Mouse (Mus musculus): ENCODE results near the gene Sphk1. TPM values are rescaled to one million over a fixed set of nuclear protein-coding genes. Genes with fewer than 3 reads are reported as not detected.
A peak's percentile ranks its signal among the peaks of the same experiment; 100 is the strongest.
"Not testable (repeated sequence)": the region's sequence is repeated elsewhere in the genome, so short reads cannot be mapped to it uniquely, and the experiment has no call there.

Sphk1 gene
- 2.0 and 2.6 TPM in 2 replicates for polyA plus RNA-seq (2015; fragmentation: Nextera tagmentation; extraction: Ambion mirVana)

GRCm38 (mm10) chr11:116530187-116531147 is at the start of gene Sphk1:
Sphk1 (plus strand) TSS chr11:116530925.
- no peaks in the 10 kb centered on the region for H3K36me3 ChIP-seq
- H3K27ac ChIP-seq (replicated peaks) = peak within 1 kb of the TSS; percentile 5
- no peak for ATAC-seq (ENCODE audit: extremely low read depth, insufficient number of reproducible peaks, low FRiP score, low TSS enrichment)
- peaks cover 72% of the 10 kb centered on the region for H3K27me3 ChIP-seq (replicated peaks)
- WGBS = 35% methylated on average over 11 of the region's 11 CpGs
- H3K4me3 ChIP-seq = peak within 1 kb of the TSS; percentile 59
- H3K4me1 ChIP-seq = peaks cover 42% of the 10 kb centered on the region
- peak within 1 kb of the TSS; percentile 80 for H3K9ac ChIP-seq
- H3K4me2 ChIP-seq = peak within 1 kb of the TSS; percentile 100
- H3K9me3 ChIP-seq = no peaks in the 10 kb centered on the region

- ATAC-seq (ENCODE audit: extremely low read depth, insufficient number of reproducible peaks, low FRiP score, low TSS enrichment) = no peak
- WGBS = 96% methylated on average over 8 of the region's 8 CpGs
- H3K4me2 ChIP-seq = no peak overlapping the region
- H3K27ac ChIP-seq (replicated peaks) = no peak overlapping the region
- no peaks in the 10 kb centered on the region for H3K9me3 ChIP-seq
- no peaks in the 10 kb centered on the region for H3K27me3 ChIP-seq (replicated peaks)
- no peak overlapping the region for H3K9ac ChIP-seq
- H3K4me1 ChIP-seq = peaks cover 13% of the 10 kb centered on the region
- H3K4me3 ChIP-seq = no peak overlapping the region
- H3K36me3 ChIP-seq = peaks cover 97% of the 10 kb centered on the region
Measured at GRCm38 (mm10) chr11:116480975-116481374, 49.8 kb upstream of the Sphk1 start.

DNA sequence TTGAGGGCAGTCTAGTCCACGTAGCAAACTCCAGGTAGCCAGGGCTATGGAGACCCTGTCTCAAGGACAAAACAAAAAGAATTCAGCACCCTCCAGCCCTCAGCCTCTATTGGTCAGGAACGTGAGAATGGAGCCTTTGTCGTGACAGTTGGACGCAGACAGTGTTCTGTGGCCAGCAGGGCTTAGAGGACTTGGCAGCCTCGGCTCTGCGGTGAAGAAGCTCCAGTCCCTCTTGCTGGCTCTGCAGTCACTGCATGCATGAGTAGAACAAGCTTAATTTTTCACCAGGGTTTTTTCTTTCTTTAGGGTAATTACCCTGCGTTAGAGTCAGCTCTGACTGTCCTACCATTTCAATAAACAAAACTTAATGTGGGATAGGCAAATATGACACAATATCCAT is 48.9 kb upstream of the Sphk1 start:
- Histone ChIP-seq H3K4me1 (peaks cover 6% of the 10 kb centered on the region; the same call in 1 of the 2 replicates), H3K9me3 (no peaks in the 10 kb centered on the region), H3K4me2 (no peak overlapping the region), H3K9ac (no peak overlapping the region), H3K36me3 (peaks cover 96% of the 10 kb centered on the region), H3K27me3 (replicated peaks) (no peaks in the 10 kb centered on the region), H3K27ac (replicated peaks) (no peak overlapping the region), H3K4me3 (no peak overlapping the region)
- ATAC-seq (ENCODE audit: extremely low read depth, insufficient number of reproducible peaks, low FRiP score, low TSS enrichment) = no peak
- WGBS = 85% methylated on average over 7 of the region's 7 CpGs

GRCm38 (mm10) chr11:116484261-116484660 is 46.5 kb upstream of the Sphk1 start:
- no peak overlapping the region for H3K4me3 ChIP-seq
- ATAC-seq (ENCODE audit: extremely low read depth, insufficient number of reproducible peaks, low FRiP score, low TSS enrichment) = no peak
- H3K36me3 ChIP-seq = peaks cover 92% of the 10 kb centered on the region
- no peak overlapping the region for H3K27ac ChIP-seq (replicated peaks)
- 92% methylated on average over 8 of the region's 8 CpGs for WGBS
- no peak overlapping the region for H3K9ac ChIP-seq
- H3K4me2 ChIP-seq = no peak overlapping the region
- H3K27me3 ChIP-seq (replicated peaks) = no peaks in the 10 kb centered on the region
- peaks cover 15% of the 10 kb centered on the region for H3K4me1 ChIP-seq
- H3K9me3 ChIP-seq = 0 out of 2 replicates have a peak, but pooled peaks cover 2% of the 10 kb centered on the region

DNA sequence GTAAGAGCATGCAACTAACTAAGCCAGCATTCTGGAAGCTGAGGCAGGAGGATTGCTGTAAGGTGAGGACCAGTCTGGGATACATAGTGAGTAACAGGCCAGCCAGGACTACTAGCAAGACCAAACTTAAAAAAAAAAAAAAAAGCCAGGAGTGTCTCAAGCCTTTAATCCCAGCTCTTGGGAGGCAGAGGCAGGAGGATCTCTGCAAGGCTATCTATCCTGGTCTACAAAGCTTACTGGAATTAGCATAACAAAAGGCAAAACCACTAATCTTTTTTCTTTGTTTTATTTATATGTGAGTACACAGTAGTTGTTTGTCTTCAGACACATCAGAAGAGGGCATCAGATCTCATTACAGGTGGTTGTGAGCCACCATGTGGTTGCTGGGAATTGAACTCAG is 42.5 kb upstream of the Sphk1 start:
- ATAC-seq (ENCODE audit: extremely low read depth, insufficient number of reproducible peaks, low FRiP score, low TSS enrichment) = no peak
- no peak overlapping the region for H3K9ac ChIP-seq
- no peak overlapping the region for H3K4me3 ChIP-seq
- H3K4me1 ChIP-seq = peaks cover 16% of the 10 kb centered on the region
- peaks cover 55% of the 10 kb centered on the region for H3K36me3 ChIP-seq
- no peak overlapping the region for H3K27ac ChIP-seq (replicated peaks)
- 0 out of 2 replicates have a peak, but pooled peaks cover 2% of the 10 kb centered on the region for H3K9me3 ChIP-seq
- H3K4me2 ChIP-seq = no peak overlapping the region
- H3K27me3 ChIP-seq (replicated peaks) = no peaks in the 10 kb centered on the region

- WGBS = 68% methylated on average over 14 of the region's 14 CpGs
- ATAC-seq (ENCODE audit: extremely low read depth, insufficient number of reproducible peaks, low FRiP score, low TSS enrichment) = no peak
Measured at GRCm38 (mm10) chr11:116488693-116489375, 41.9 kb upstream of the Sphk1 start.

GRCm38 (mm10) chr11:116489771-116490231 is 40.9 kb upstream of the Sphk1 start:
- WGBS = under 1% methylated on average over 36 of the region's 39 CpGs
- no peak; the same call in 1 of the 2 replicates for ATAC-seq (ENCODE audit: extremely low read depth, insufficient number of reproducible peaks, low FRiP score, low TSS enrichment)
- peaks cover 21% of the 10 kb centered on the region for H3K4me1 ChIP-seq
- H3K9me3 ChIP-seq = 0 out of 2 replicates have a peak, but pooled peaks cover 2% of the 10 kb centered on the region
- H3K27ac ChIP-seq (replicated peaks) = peak overlapping the region; percentile 92
- H3K27me3 ChIP-seq (replicated peaks) = no peaks in the 10 kb centered on the region
- H3K4me2 ChIP-seq = peak overlapping the region; percentile 76
- peaks cover 39% of the 10 kb centered on the region for H3K36me3 ChIP-seq
- H3K9ac ChIP-seq = peak overlapping the region; percentile 98
- peak overlapping the region; percentile 99 for H3K4me3 ChIP-seq

More at GRCm38 (mm10) chr11:116488693-116489375, 41.9 kb upstream of the Sphk1 start:
- no peaks in the 10 kb centered on the region for H3K27me3 ChIP-seq (replicated peaks)
- peak overlapping the region; percentile 98 for H3K9ac ChIP-seq
- H3K36me3 ChIP-seq = peaks cover 48% of the 10 kb centered on the region
- H3K4me2 ChIP-seq = peak overlapping the region; percentile 76
- H3K4me3 ChIP-seq = peak overlapping the region; percentile 99
- no peak overlapping the region for H3K27ac ChIP-seq (replicated peaks)
- H3K9me3 ChIP-seq = 0 out of 2 replicates have a peak, but pooled peaks cover 2% of the 10 kb centered on the region
- H3K4me1 ChIP-seq = peaks cover 16% of the 10 kb centered on the region

GRCm38 (mm10) chr11:116490232-116491107 is 40.3 kb upstream of the Sphk1 start:
- under 1% methylated on average over 61 of the region's 62 CpGs for WGBS

DNA sequence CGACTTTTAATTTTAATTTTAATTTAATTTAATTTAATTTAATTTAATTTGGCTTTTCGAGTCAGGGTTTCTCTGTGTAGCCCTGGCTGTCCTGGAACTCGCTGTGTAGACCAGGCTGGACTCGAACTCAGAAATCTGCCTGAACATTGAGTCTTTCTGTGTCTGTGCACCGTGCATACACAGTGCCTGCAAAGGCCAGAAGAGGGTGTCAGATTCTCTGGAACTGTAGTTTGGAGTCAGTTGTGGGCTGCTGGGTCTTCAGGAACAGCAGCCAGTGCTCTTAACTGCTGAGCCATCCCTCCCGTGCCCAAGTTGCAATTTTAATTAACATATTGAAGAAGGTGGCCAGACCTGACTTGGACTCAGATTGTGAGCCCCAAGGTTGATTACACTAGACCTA is 39.4 kb upstream of the Sphk1 start:
- ATAC-seq (ENCODE audit: extremely low read depth, insufficient number of reproducible peaks, low FRiP score, low TSS enrichment) = no peak
- Histone ChIP-seq H3K9me3 (0 out of 2 replicates have a peak, but pooled peaks cover 2% of the 10 kb centered on the region), H3K27ac (replicated peaks) (no peak overlapping the region; the same call in 1 of the 2 replicates), H3K4me1 (peaks cover 27% of the 10 kb centered on the region), H3K9ac (peak overlapping the region; percentile 98; the same call in 1 of the 2 replicates), H3K27me3 (replicated peaks) (no peaks in the 10 kb centered on the region), H3K36me3 (peaks cover 23% of the 10 kb centered on the region), H3K4me2 (peak overlapping the region; percentile 76), H3K4me3 (peak overlapping the region; percentile 99; the same call in 1 of the 2 replicates)
- 67% methylated on average over 6 of the region's 6 CpGs for WGBS

More at GRCm38 (mm10) chr11:116490232-116491107, 40.3 kb upstream of the Sphk1 start:
- Histone ChIP-seq H3K4me3 (peak overlapping the region; percentile 99), H3K9me3 (0 out of 2 replicates have a peak, but pooled peaks cover 2% of the 10 kb centered on the region), H3K27me3 (replicated peaks) (no peaks in the 10 kb centered on the region), H3K4me2 (peak overlapping the region; percentile 76), H3K27ac (replicated peaks) (peak overlapping the region; percentile 92), H3K9ac (peak overlapping the region; percentile 98), H3K36me3 (peaks cover 32% of the 10 kb centered on the region), H3K4me1 (peaks cover 27% of the 10 kb centered on the region)
- peak; percentile 68 for ATAC-seq (ENCODE audit: extremely low read depth, insufficient number of reproducible peaks, low FRiP score, low TSS enrichment)

- Histone ChIP-seq H3K36me3 (peaks cover 13% of the 10 kb centered on the region), H3K4me1 (peaks cover 27% of the 10 kb centered on the region)
- H3K9ac ChIP-seq; H3K27me3 ChIP-seq (replicated peaks); H3K27ac ChIP-seq (replicated peaks); H3K4me3 ChIP-seq; H3K9me3 ChIP-seq; H3K4me2 ChIP-seq; ATAC-seq (ENCODE audit: extremely low read depth, insufficient number of reproducible peaks, low FRiP score, low TSS enrichment): not testable (repeated sequence)
- 71% methylated on average over 1 of the region's 1 CpGs for WGBS
Measured at GRCm38 (mm10) chr11:116492507-116492906, 38.2 kb upstream of the Sphk1 start.

All from heart, embryonic 13.5 days (tissue).